Mouse (Mus musculus): ENCODE measurements around the gene Psmd6. TPM values are rescaled to one million over a fixed set of nuclear protein-coding genes. Genes with fewer than 3 reads are reported as not detected.

Gene Psmd6
- total RNA-seq, 2 experiments from 2014 or later = 163 to 184 TPM

- DNase-seq (ENCODE audit: low spot score in 2 of 2) = no peak
Measured at GRCm38 (mm10) chr14:14065142-14065498, 55.7 kb downstream of the Psmd6 start.

- no peak for DNase-seq (ENCODE audit: low spot score in 2 of 2)
Measured at GRCm38 (mm10) chr14:14064486-14065141, 56.2 kb downstream of the Psmd6 start.

GRCm38 (mm10) chr14:14063382-14063781, 57.4 kb downstream of the Psmd6 start:
- no peak for DNase-seq (ENCODE audit: low spot score in 2 of 2)

GRCm38 (mm10) chr14:14062531-14063245, 58.1 kb downstream of the Psmd6 start:
- DNase-seq (ENCODE audit: low spot score in 2 of 2) = no peak

Other genes with a start within 250 kb of the Psmd6 start
- not detected for gene Gm281, start 206.5 kb downstream of the Psmd6 start, total RNA-seq (2021)
- 10 to 100 TPM; 14.8 to 21.3 TPM for gene Atxn7, start 159.5 kb downstream of the Psmd6 start, total RNA-seq (2021)
- gene Thoc7, start 159.1 kb downstream of the Psmd6 start, total RNA-seq (2021) = 100 to 1,000 TPM; 101 to 109 TPM
- gene Olfr720, start 65.9 kb upstream of the Psmd6 start, total RNA-seq (2021) = not detected
- gene Olfr31, start 201.8 kb upstream of the Psmd6 start, total RNA-seq (2021) = not detected
- 10 to 100 TPM in 1 of 2 experiments, 1 to 10 TPM in 1; 8.6 to 12.4 TPM for gene Il3ra, start 225.3 kb upstream of the Psmd6 start, total RNA-seq (2021)

Data from gastrocnemius, postnatal 4 days (tissue).